Mouse (Mus musculus) small intestine, adult 2 months (tissue): ENCODE measurements at regions not wholly inside any gene's neighbourhood (a gene's known extent, or its start where the extent isn't known, plus 50 kb on each side); places are given as distances from the start of the nearest gene placed in this dataset.

Experiments
- CTCF ChIP-seq: fragments of 200-500 bp; IDR thresholded peaks from 2 replicates; pipeline ENCODE4 v1.5.1; 2012; ENCODE audit warnings: low read depth, mild to moderate bottlenecking, control low read depth, inconsistent platforms, low read length, moderate library complexity, mixed read lengths; ENCODE audit not compliant: insufficient replicate concordance, insufficient read length; ENCODE audit errors: extremely low read depth
- POLR2A ChIP-seq: fragments of 200-500 bp; IDR thresholded peaks from 2 replicates; pipeline ENCODE4 v1.6.1; 2012; ENCODE audit warnings: low read depth, mild to moderate bottlenecking, control low read depth, inconsistent platforms, low read length, moderate library complexity

DNA sequence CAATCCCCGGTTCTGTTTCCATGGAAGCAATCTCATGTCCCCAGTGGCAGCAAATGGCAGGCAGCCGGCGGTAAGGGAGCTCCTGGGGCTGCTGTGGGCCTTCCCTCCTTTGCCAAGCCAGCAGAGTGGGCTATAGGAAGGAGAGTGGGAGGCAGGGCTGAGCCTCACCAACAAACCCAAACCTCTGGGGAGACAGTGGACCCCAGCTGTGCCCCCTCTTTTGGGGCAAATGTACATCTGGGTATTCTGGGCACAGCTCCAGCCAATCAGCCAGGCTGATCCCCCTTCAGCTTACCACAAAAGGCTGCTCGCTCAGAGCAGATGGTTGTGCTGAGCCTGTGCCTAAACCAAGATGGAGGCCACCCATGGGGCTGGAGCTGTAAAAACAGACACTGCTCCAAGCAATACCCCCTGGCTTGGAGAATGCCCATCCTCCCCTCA is 1532.3 kb upstream of the Gulo start:
- TF ChIP-seq POLR2A: no peak
- no peak for TF ChIP-seq CTCF
